ENCODE assay signal across 8 mouse cellular contexts in the genomic region with DNA sequence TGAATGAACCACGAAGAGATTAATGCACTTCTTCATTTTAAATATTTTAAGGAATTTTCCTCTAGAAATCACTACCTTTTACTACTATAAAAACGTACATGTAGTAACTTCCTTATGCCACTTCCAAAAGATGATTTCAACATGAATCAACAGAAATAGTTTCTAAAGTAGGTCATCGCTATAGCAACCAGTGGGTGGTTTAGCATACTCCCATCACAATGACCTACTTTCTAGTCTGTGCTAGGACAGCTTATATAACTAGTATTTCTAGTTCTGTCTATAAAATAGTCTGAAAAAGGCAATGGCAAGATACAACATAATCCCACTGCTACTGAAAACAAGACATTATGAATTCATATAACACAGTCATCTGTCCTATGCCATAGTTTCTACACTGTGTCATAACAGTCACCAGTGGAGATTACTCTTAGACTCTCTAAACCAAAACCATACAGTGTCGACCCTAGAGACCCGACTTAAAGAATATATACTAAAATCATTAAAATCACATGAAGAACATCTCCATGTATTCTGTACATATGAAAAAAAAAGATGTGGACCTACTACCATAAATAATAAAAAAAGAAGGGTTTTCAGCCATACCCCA. TPM values are rescaled to one million over a fixed set of nuclear protein-coding genes. Genes with fewer than 3 reads are reported as not detected.
DNase-seq lines count a peak whose midpoint lies in the region; ATAC-seq and TF ChIP-seq lines count a peak whose summit lies in the region.

No protein-coding gene starts in this region.

- TF ChIP-seq CTCF in intestine, postnatal 0 days (IDR thresholded peaks at IDR 0.05; ENCODE audit: low read depth), result no peak

- no peaks in the 10 kb centered on the region for H3K36me3 ChIP-seq in embryonic facial prominence, embryonic 14.5 days (ENCODE audit: control insufficient read depth, insufficient read depth, low read length)
- no peaks in the 10 kb centered on the region for H3K36me3 ChIP-seq in embryonic facial prominence, embryonic 10.5 days (replicated peaks)
- H3K36me3 ChIP-seq in kidney, embryonic 15.5 days, result no peaks in the 10 kb centered on the region
- no peaks in the 10 kb centered on the region for H3K36me3 ChIP-seq in intestine, postnatal 0 days (ENCODE audit: control insufficient read depth, insufficient read depth)

- H3K4me3 ChIP-seq in embryonic facial prominence, embryonic 14.5 days (ENCODE audit: low read depth, low read length), result no peak overlapping the region
- no peak overlapping the region for H3K4me3 ChIP-seq in embryonic facial prominence, embryonic 10.5 days
- H3K4me3 ChIP-seq in kidney, embryonic 15.5 days (replicated peaks), result no peak overlapping the region
- no peak overlapping the region for H3K4me3 ChIP-seq in intestine, postnatal 0 days (ENCODE audit: low read depth, low read length)

- H3K9me3 ChIP-seq in embryonic facial prominence, embryonic 14.5 days (ENCODE audit: control insufficient read depth, low read length), result no peaks in the 10 kb centered on the region
- no peaks in the 10 kb centered on the region for H3K9me3 ChIP-seq in embryonic facial prominence, embryonic 10.5 days
- H3K9me3 ChIP-seq in kidney, embryonic 15.5 days (replicated peaks), result no peaks in the 10 kb centered on the region
- H3K9me3 ChIP-seq in intestine, postnatal 0 days (ENCODE audit: control insufficient read depth), result no peaks in the 10 kb centered on the region

- 73% methylated on average over 5 of the region's 5 CpGs for WGBS in embryonic facial prominence, embryonic 14.5 days
- 89% methylated on average over 5 of the region's 5 CpGs for WGBS in embryonic facial prominence, embryonic 10.5 days
- 81% methylated on average over 5 of the region's 5 CpGs for WGBS in kidney, embryonic 15.5 days
- 61% methylated on average over 5 of the region's 5 CpGs for WGBS in intestine, postnatal 0 days

- no peak overlapping the region for H3K9ac ChIP-seq in embryonic facial prominence, embryonic 14.5 days (ENCODE audit: low read depth, low read length)
- H3K9ac ChIP-seq in kidney, embryonic 15.5 days, result no peak overlapping the region
- no peak overlapping the region for H3K9ac ChIP-seq in intestine, postnatal 0 days (ENCODE audit: low read depth, low read length)

- ATAC-seq in embryonic facial prominence, embryonic 14.5 days (ENCODE audit: low read depth), result peak; percentile 79
- no peak for ATAC-seq in kidney, embryonic 15.5 days (replicated peaks; ENCODE audit: low FRiP score)
- peak; percentile 58; the same call in 1 of the 2 replicates for ATAC-seq in intestine, postnatal 0 days

- H3K4me1 ChIP-seq in embryonic facial prominence, embryonic 14.5 days (ENCODE audit: control insufficient read depth, insufficient read depth, low read length), result no peaks in the 10 kb centered on the region; the same call in 1 of the 2 replicates
- H3K4me1 ChIP-seq in embryonic facial prominence, embryonic 10.5 days, result 0 out of 2 replicates have a peak, but pooled peaks cover 3% of the 10 kb centered on the region
- no peaks in the 10 kb centered on the region for H3K4me1 ChIP-seq in kidney, embryonic 15.5 days
- H3K4me1 ChIP-seq in intestine, postnatal 0 days (replicated peaks; ENCODE audit: control insufficient read depth, insufficient read depth, low read length), result peaks cover 7% of the 10 kb centered on the region; the same call in 1 of the 2 replicates

- no peak overlapping the region for H3K27ac ChIP-seq in embryonic facial prominence, embryonic 14.5 days (replicated peaks; ENCODE audit: low read depth, low read length)
- H3K27ac ChIP-seq in embryonic facial prominence, embryonic 10.5 days (replicated peaks), result no peak overlapping the region
- no peak overlapping the region for H3K27ac ChIP-seq in kidney, embryonic 15.5 days
- H3K27ac ChIP-seq in intestine, postnatal 0 days (ENCODE audit: low read depth, low read length), result no peak overlapping the region

- H3K4me2 ChIP-seq in embryonic facial prominence, embryonic 14.5 days (ENCODE audit: low read depth, low read length), result no peak overlapping the region
- no peak overlapping the region for H3K4me2 ChIP-seq in kidney, embryonic 15.5 days
- no peak overlapping the region for H3K4me2 ChIP-seq in intestine, postnatal 0 days (replicated peaks; ENCODE audit: low read depth)

- DNase-seq in embryonic facial prominence, embryonic 14.5 days (ENCODE audit: low spot score), result peak; percentile 87
- DNase-seq in embryonic facial prominence, embryonic 10.5 days (ENCODE audit: low spot score), result no peak
- DNase-seq in kidney, postnatal 14 days, result peak; percentile 20
- DNase-seq in 416B (ENCODE audit: low read depth), result peak; percentile 48
- DNase-seq in spleen, postnatal 14 days (ENCODE audit: low spot score in 2 of 2), result no peak
- DNase-seq in kidney, postnatal 10 days, result no peak

- no peaks in the 10 kb centered on the region for H3K27me3 ChIP-seq in embryonic facial prominence, embryonic 14.5 days (replicated peaks; ENCODE audit: control insufficient read depth, insufficient read depth, low read length)
- no peaks in the 10 kb centered on the region for H3K27me3 ChIP-seq in embryonic facial prominence, embryonic 10.5 days (replicated peaks; ENCODE audit: low read depth, poor library complexity, severe bottlenecking)
- no peaks in the 10 kb centered on the region for H3K27me3 ChIP-seq in kidney, embryonic 15.5 days
- no peaks in the 10 kb centered on the region for H3K27me3 ChIP-seq in intestine, postnatal 0 days (replicated peaks; ENCODE audit: control insufficient read depth, insufficient read depth, low read length)

RNA-seq across cellular contexts. Expression of gene Cry1, which starts 23.0 kb away (rescaled TPM):
- polyA plus RNA-seq in embryonic facial prominence, embryonic 14.5 days (2014; fragmentation: Nextera tagmentation; extraction: Ambion mirVana), result 29.5 and 29.6 TPM in 2 replicates
- 31.3 and 31.4 TPM in 2 replicates for polyA plus RNA-seq in embryonic facial prominence, embryonic 10.5 days (2016; fragmentation: Nextera tagmentation; extraction: Ambion mirVana)
- 31.0 and 32.9 TPM in 2 replicates for polyA plus RNA-seq in kidney, embryonic 15.5 days (2015; fragmentation: Nextera tagmentation; extraction: Ambion mirVana)
- 18.6 and 20.3 TPM in 2 replicates for polyA plus RNA-seq in intestine, postnatal 0 days (2015; fragmentation: Nextera tagmentation; extraction: Ambion mirVana)

RNA-seq across cellular contexts. Expression of gene Mterf2, which starts 34.0 kb away (rescaled TPM):
- polyA plus RNA-seq in embryonic facial prominence, embryonic 14.5 days (2014; fragmentation: Nextera tagmentation; extraction: Ambion mirVana), result 19.0 and 20.0 TPM in 2 replicates
- 27.4 and 27.8 TPM in 2 replicates for polyA plus RNA-seq in embryonic facial prominence, embryonic 10.5 days (2016; fragmentation: Nextera tagmentation; extraction: Ambion mirVana)
- 14.9 and 15.9 TPM in 2 replicates for polyA plus RNA-seq in kidney, embryonic 15.5 days (2015; fragmentation: Nextera tagmentation; extraction: Ambion mirVana)
- polyA plus RNA-seq in intestine, postnatal 0 days (2015; fragmentation: Nextera tagmentation; extraction: Ambion mirVana), result 11.7 and 12.6 TPM in 2 replicates

RNA-seq across cellular contexts. Expression of gene Tmem263, which starts 59.4 kb away (rescaled TPM):
- 80.0 and 80.6 TPM in 2 replicates for polyA plus RNA-seq in embryonic facial prominence, embryonic 14.5 days (2014; fragmentation: Nextera tagmentation; extraction: Ambion mirVana)
- 54.0 and 60.2 TPM in 2 replicates for polyA plus RNA-seq in embryonic facial prominence, embryonic 10.5 days (2016; fragmentation: Nextera tagmentation; extraction: Ambion mirVana)
- polyA plus RNA-seq in kidney, embryonic 15.5 days (2015; fragmentation: Nextera tagmentation; extraction: Ambion mirVana), result 80.4 and 82.5 TPM in 2 replicates
- polyA plus RNA-seq in intestine, postnatal 0 days (2015; fragmentation: Nextera tagmentation; extraction: Ambion mirVana), result 42.3 and 43.2 TPM in 2 replicates

RNA-seq across cellular contexts. Expression of gene Fhl4, which starts 59.6 kb away (rescaled TPM):
- 1.5 and 2.2 TPM in 2 replicates for polyA plus RNA-seq in embryonic facial prominence, embryonic 14.5 days (2014; fragmentation: Nextera tagmentation; extraction: Ambion mirVana)
- polyA plus RNA-seq in embryonic facial prominence, embryonic 10.5 days (2016; fragmentation: Nextera tagmentation; extraction: Ambion mirVana), result 0.70 and 0.96 TPM in 2 replicates
- 0.68 and 0.99 TPM in 2 replicates for polyA plus RNA-seq in kidney, embryonic 15.5 days (2015; fragmentation: Nextera tagmentation; extraction: Ambion mirVana)
- polyA plus RNA-seq in intestine, postnatal 0 days (2015; fragmentation: Nextera tagmentation; extraction: Ambion mirVana), result 0.37 and 0.38 TPM in 2 replicates

Comparison
In these comparisons a context has a peak if more than half of its experiments do, and no peak if none do; other contexts are left out.
1. DNase-seq: peak in embryonic facial prominence, embryonic 14.5 days (single experiment), kidney, postnatal 14 days (single experiment) and 416B (single experiment); none in embryonic facial prominence, embryonic 10.5 days (single experiment), spleen, postnatal 14 days (0 of 2) and kidney, postnatal 10 days (single experiment).